Mouse (Mus musculus) layer of hippocampus, postnatal 14 days (tissue): Measurements from ENCODE around the gene Dapk3. TPM values are rescaled to one million over a fixed set of nuclear protein-coding genes. Genes with fewer than 3 reads are reported as not detected.

Source experiments
- DNase-seq, 2 experiments: peaks; one replicate each; pipeline ENCODE4 v3.0.0; 2021 to 2022; ENCODE audit warnings: low spot score in 2 of 2, mixed read lengths in 1 of 2
- total RNA-seq, 2 experiments: library from RNA; stranded (reverse); gene quantifications; 2 replicates each; pipeline ENCODE4 v1.2.3; 2021

The Dapk3 gene
- total RNA-seq, 2 experiments from 2014 or later, result 59.7 to 60.4 TPM

DNA sequence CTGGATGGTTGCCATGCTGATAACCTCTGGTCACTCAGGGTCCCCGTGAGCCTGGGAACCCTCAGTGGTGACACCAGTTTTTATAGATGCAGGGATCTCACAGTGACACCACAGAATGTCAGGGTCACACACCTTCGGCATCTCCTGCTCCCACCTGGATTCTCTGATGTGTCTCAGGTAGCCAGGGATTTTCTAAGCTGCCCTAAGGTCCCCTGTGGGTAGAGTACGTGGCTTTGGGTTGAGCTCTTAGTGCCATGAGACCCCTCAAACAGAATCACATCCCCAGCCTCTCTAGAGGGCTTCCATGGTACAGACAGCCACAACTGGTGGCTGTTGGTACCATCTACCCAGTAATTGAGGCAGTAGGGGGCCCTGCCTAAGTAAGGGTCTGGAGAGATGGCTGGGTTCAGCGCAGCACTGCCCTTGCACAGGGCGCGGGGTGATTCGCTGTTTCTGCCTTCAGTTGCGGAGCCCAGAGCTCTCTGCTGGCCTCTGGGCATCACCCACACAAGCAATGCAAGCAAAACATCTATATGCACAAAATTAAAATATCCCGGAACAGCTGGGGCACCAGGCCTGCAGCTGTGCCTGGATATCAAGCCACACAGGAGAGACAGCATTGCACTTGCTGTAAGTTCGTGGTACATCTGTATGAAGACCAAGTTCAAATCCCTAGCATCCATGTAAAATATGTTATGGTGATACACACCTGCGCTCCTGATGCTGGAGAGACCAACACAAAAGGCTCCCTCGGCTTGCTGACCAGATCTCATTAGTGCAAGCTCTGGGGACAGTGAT, 53.9 kb downstream of the Dapk3 start:
- DNase-seq, result no peak

DNA sequence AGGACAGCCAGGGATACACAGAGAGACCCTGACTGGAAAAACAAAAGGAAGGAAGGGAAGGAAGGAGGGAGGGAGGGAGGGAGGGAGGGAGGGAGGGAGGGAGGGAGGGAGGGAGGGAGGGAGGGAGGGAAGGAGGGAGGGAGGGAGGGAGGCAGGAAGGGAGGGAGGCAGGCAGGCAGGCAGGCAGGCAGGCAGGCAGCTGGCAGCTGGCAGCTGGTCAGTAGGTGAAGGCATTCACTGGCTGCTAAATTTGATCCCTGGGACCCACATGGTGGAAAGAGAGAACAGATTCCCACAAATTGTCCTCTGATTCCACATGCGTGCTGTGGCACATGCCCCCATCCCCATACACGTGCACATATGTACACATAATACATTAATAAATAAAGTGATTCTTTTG, 55.8 kb downstream of the Dapk3 start:
- no peak for DNase-seq

DNA sequence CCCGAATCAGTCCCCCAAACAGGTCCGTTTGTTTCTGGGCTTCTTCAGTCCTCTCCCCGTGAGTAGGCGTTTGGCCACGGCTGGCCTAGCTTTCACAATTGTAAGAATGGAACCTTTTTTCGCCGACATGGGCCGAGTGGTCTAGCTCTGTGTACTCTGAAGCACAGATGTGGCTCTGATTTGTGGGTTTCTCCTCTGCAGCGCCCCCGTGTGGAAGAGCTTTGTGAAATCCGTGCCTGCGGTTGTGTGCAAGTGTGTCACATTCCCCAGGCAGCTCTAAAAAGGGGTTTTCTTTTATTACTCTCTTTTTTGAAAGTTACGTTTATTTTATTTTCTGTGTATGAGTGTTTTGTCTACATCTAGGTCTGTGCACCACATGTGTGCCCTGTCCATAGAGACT, 58.1 kb downstream of the Dapk3 start:
- peak; percentile 70 to 78 for DNase-seq

DNA sequence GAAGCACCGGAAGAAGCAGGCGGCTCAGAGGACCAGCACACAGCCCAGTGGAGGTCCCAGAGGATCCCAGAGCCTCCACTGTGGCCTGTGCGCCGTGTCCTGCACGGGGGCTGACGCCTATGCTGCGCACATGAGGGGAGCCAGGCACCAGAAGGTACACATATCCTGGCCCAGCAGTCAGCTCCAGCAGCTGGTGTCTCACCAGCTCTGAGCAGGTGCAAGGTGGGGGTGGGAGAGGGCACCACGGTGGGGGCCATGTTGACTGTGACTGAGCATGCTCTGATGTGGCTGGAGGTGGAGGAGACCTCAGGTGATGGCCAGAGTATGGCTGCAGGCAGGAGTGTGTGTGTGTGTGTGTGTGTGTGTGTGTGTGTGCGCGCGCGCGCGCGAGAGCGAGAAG, 59.2 kb downstream of the Dapk3 start:
- no peak for DNase-seq

Other genes starting within 250 kb of the Dapk3 start
- 100 to 1,000 TPM; 170 to 173 TPM for gene Gng7, start 168.1 kb upstream of the Dapk3 start, total RNA-seq
- 100 to 1,000 TPM; 100 to 105 TPM for gene Diras1, start 157.3 kb upstream of the Dapk3 start, total RNA-seq
- 10 to 100 TPM; 63.9 to 70.2 TPM for gene Slc39a3, start 145.6 kb upstream of the Dapk3 start, total RNA-seq
- gene Sgta, start 122.8 kb upstream of the Dapk3 start, total RNA-seq, result 100 to 1,000 TPM; 169 to 174 TPM
- gene Thop1, start 113.0 kb upstream of the Dapk3 start, total RNA-seq, result 10 to 100 TPM; 52.6 TPM
- gene Creb3l3, start 84.1 kb upstream of the Dapk3 start, total RNA-seq, result under 1 TPM; 0.17 to 0.46 TPM
- gene Map2k2, start 77.1 kb upstream of the Dapk3 start, total RNA-seq, result 100 to 1,000 TPM; 132 to 134 TPM
- gene Zbtb7a, start 47.8 kb upstream of the Dapk3 start, total RNA-seq, result 10 to 100 TPM; 61.6 to 63.6 TPM
- 10 to 100 TPM; 25.9 to 28.1 TPM for gene Pias4, start 15.1 kb upstream of the Dapk3 start, total RNA-seq
- gene Eef2, start 6.4 kb upstream of the Dapk3 start, total RNA-seq, result 1,000 to 10,000 TPM; 1,016 to 1,032 TPM
- not detected for gene 4930442H23Rik, start 844 bp downstream of the Dapk3 start, total RNA-seq
- under 1 TPM in 1 of 2 experiments, not detected in 1; 0.26 TPM for gene Nmrk2, start 19.0 kb downstream of the Dapk3 start, total RNA-seq
- gene Atcay, start 47.8 kb downstream of the Dapk3 start, total RNA-seq, result 100 to 1,000 TPM; 149 to 157 TPM
- 10 to 100 TPM; 58.8 to 63.0 TPM for gene Zfr2, start 50.1 kb downstream of the Dapk3 start, total RNA-seq
- 100 to 1,000 TPM; 246 to 268 TPM for gene Matk, start 69.9 kb downstream of the Dapk3 start, total RNA-seq
- gene Mrpl54, start 83.9 kb downstream of the Dapk3 start, total RNA-seq, result 10 to 100 TPM; 36.5 to 50.4 TPM
- gene Apba3, start 84.0 kb downstream of the Dapk3 start, total RNA-seq, result 10 to 100 TPM; 39.9 to 41.8 TPM
- gene Tjp3, start 108.6 kb downstream of the Dapk3 start, total RNA-seq, result 1 to 10 TPM; 1.6 to 2.5 TPM
- gene Pip5k1c, start 110.0 kb downstream of the Dapk3 start, total RNA-seq, result 100 to 1,000 TPM; 330 to 352 TPM
- 10 to 100 TPM; 22.4 to 25.8 TPM for gene Cactin, start 138.1 kb downstream of the Dapk3 start, total RNA-seq
- gene Tbxa2r, start 145.7 kb downstream of the Dapk3 start, total RNA-seq, result 1 to 10 TPM; 1.8 to 2.2 TPM
- 1 to 10 TPM; 1.4 to 1.5 TPM for gene Gipc3, start 160.3 kb downstream of the Dapk3 start, total RNA-seq
- gene Hmg20b, start 167.5 kb downstream of the Dapk3 start, total RNA-seq, result 10 to 100 TPM; 24.0 to 40.0 TPM
- gene Mfsd12, start 174.5 kb downstream of the Dapk3 start, total RNA-seq, result 10 to 100 TPM; 40.8 to 45.8 TPM
- 1 to 10 TPM in 1 of 2 experiments, under 1 TPM in 1; 0.92 to 1.0 TPM for gene 4930404N11Rik, start 182.8 kb downstream of the Dapk3 start, total RNA-seq
- 10 to 100 TPM; 68.6 to 73.2 TPM for gene Fzr1, start 195.5 kb downstream of the Dapk3 start, total RNA-seq
- 10 to 100 TPM; 73.7 to 74.3 TPM for gene Dohh, start 201.4 kb downstream of the Dapk3 start, total RNA-seq
- gene Gm48551, start 201.5 kb downstream of the Dapk3 start, total RNA-seq, result 1 to 10 TPM; 3.1 to 4.5 TPM
- 1 to 10 TPM; 2.8 to 5.4 TPM for gene Gm48552, start 206.0 kb downstream of the Dapk3 start, total RNA-seq
- 1 to 10 TPM; 1.1 to 1.5 TPM for gene Smim24, start 210.0 kb downstream of the Dapk3 start, total RNA-seq